Mouse (Mus musculus) megakaryocyte, embryonic 14.5 days (primary cell): ENCODE measurements around the gene Slamf7. TPM values are rescaled to one million over a fixed set of nuclear protein-coding genes. Genes with fewer than 3 reads are reported as not detected.

Experiments
- H3K27me3 ChIP-seq: replicated peaks from 2 replicates; pipeline ENCODE3; 2012; ENCODE audit warnings: inconsistent platforms
- H3K36me3 ChIP-seq: replicated peaks from 2 replicates; pipeline ENCODE3; 2012; ENCODE audit warnings: low read length, inconsistent platforms, mixed read lengths
- H3K4me1 ChIP-seq: 2 replicates; pipeline ENCODE4 v1.6.1; 2012; ENCODE audit warnings: inconsistent platforms
- H3K4me3 ChIP-seq: replicated peaks from 2 replicates; pipeline ENCODE3; 2012; ENCODE audit warnings: moderate library complexity, mild to moderate bottlenecking, inconsistent platforms
- H3K9me3 ChIP-seq: 2 replicates; pipeline ENCODE4 v1.6.1; 2012; ENCODE audit warnings: inconsistent platforms
- FLI1 ChIP-seq: IDR thresholded peaks from 2 replicates; pipeline ENCODE4 v1.6.1; 2012; ENCODE audit warnings: low read length, inconsistent platforms, mixed read lengths
- GATA1 ChIP-seq: IDR thresholded peaks from 3 replicates; pipeline ENCODE4 v1.6.1; 2012; ENCODE audit warnings: mixed read lengths, low read length, inconsistent platforms, borderline replicate concordance
- polyA plus RNA-seq: library from polyadenylated mRNA; stranded (reverse); fragments of >175 nt; gene quantifications from 2 replicates; pipeline ENCODE4 v1.2.3, GENCODE M21; 2012; ENCODE audit warnings: low replicate concordance; ENCODE audit not compliant: insufficient read depth

Slamf7 gene
- polyA plus RNA-seq, 1 experiment: 0.31 TPM

- TF ChIP-seq GATA1 (no peak), FLI1 (no peak)
- Histone ChIP-seq H3K4me1 (peaks cover 12% of the 10 kb centered on the region; the same call in 1 of the 2 replicates), H3K4me3 (no peak overlapping the region), H3K9me3 (peaks cover 22% of the 10 kb centered on the region), H3K27me3 (no peaks in the 10 kb centered on the region), H3K36me3 (peaks cover 16% of the 10 kb centered on the region)
These were observed 14.3 kb upstream of the Slamf7 start for GRCm38 (mm10) chr1:171667160-171667559.

GRCm38 (mm10) chr1:171666350-171666749 is 13.5 kb upstream of the Slamf7 start:
- H3K4me1 ChIP-seq: peaks cover 18% of the 10 kb centered on the region
- TF ChIP-seq FLI1: no peak
- no peak for TF ChIP-seq GATA1
- no peaks in the 10 kb centered on the region for H3K27me3 ChIP-seq
- H3K4me3 ChIP-seq: no peak overlapping the region
- peaks cover 16% of the 10 kb centered on the region for H3K36me3 ChIP-seq
- peaks cover 22% of the 10 kb centered on the region for H3K9me3 ChIP-seq

GRCm38 (mm10) chr1:171663757-171664156 is 10.9 kb upstream of the Slamf7 start:
- peaks cover 24% of the 10 kb centered on the region for H3K4me1 ChIP-seq
- peaks cover 12% of the 10 kb centered on the region for H3K36me3 ChIP-seq
- no peak overlapping the region for H3K4me3 ChIP-seq
- TF ChIP-seq GATA1 (no peak), FLI1 (no peak)
- peaks cover 16% of the 10 kb centered on the region for H3K9me3 ChIP-seq
- no peaks in the 10 kb centered on the region for H3K27me3 ChIP-seq

- Histone ChIP-seq H3K36me3 (peaks cover 3% of the 10 kb centered on the region), H3K4me1 (peaks cover 20% of the 10 kb centered on the region), H3K9me3 (peaks cover 3% of the 10 kb centered on the region), H3K4me3 (no peak overlapping the region), H3K27me3 (no peaks in the 10 kb centered on the region)
- no peak for TF ChIP-seq FLI1
- TF ChIP-seq GATA1: no peak
These were observed 8.6 kb upstream of the Slamf7 start for GRCm38 (mm10) chr1:171661482-171661881.

- no peak for TF ChIP-seq GATA1
- no peak for TF ChIP-seq FLI1
- Histone ChIP-seq H3K9me3 (no peaks in the 10 kb centered on the region), H3K4me3 (no peak overlapping the region), H3K27me3 (no peaks in the 10 kb centered on the region), H3K36me3 (no peaks in the 10 kb centered on the region), H3K4me1 (peaks cover 15% of the 10 kb centered on the region)
These were observed 7.6 kb upstream of the Slamf7 start for GRCm38 (mm10) chr1:171660423-171660822.

- H3K4me1 ChIP-seq: peaks cover 14% of the 10 kb centered on the region
- TF ChIP-seq GATA1: no peak
- no peak for TF ChIP-seq FLI1
- H3K9me3 ChIP-seq: no peaks in the 10 kb centered on the region
- no peak overlapping the region for H3K4me3 ChIP-seq
- H3K36me3 ChIP-seq: no peaks in the 10 kb centered on the region
- peaks cover 3% of the 10 kb centered on the region for H3K27me3 ChIP-seq
These were observed 5.7 kb upstream of the Slamf7 start for GRCm38 (mm10) chr1:171658561-171658991.

- H3K9me3 ChIP-seq: 0 out of 2 replicates have a peak, but pooled peaks cover 3% of the 10 kb centered on the region
- peak overlapping the region; percentile 30 for H3K4me3 ChIP-seq
- H3K4me1 ChIP-seq: peaks cover under 1% of the 10 kb centered on the region
- H3K36me3 ChIP-seq: no peaks in the 10 kb centered on the region
- TF ChIP-seq FLI1 (no peak), GATA1 (no peak)
- peaks cover 7% of the 10 kb centered on the region for H3K27me3 ChIP-seq
These were observed 4.0 kb downstream of the Slamf7 start for GRCm38 (mm10) chr1:171648840-171649239.

GRCm38 (mm10) chr1:171647716-171648115 is 5.1 kb downstream of the Slamf7 start:
- TF ChIP-seq GATA1: no peak
- no peak for TF ChIP-seq FLI1
- peaks cover 6% of the 10 kb centered on the region for H3K4me1 ChIP-seq
- no peak overlapping the region for H3K4me3 ChIP-seq

GRCm38 (mm10) chr1:171646429-171646940 is 6.3 kb downstream of the Slamf7 start:
- H3K4me1 ChIP-seq: peaks cover 16% of the 10 kb centered on the region

More at GRCm38 (mm10) chr1:171647716-171648115, 5.1 kb downstream of the Slamf7 start:
- Histone ChIP-seq H3K9me3 (0 out of 2 replicates have a peak, but pooled peaks cover 2% of the 10 kb centered on the region), H3K27me3 (peaks cover 6% of the 10 kb centered on the region), H3K36me3 (no peaks in the 10 kb centered on the region)

GRCm38 (mm10) chr1:171643612-171644011 is 9.2 kb downstream of the Slamf7 start:
- H3K36me3 ChIP-seq: no peaks in the 10 kb centered on the region
- TF ChIP-seq GATA1 (no peak), FLI1 (no peak)
- no peaks in the 10 kb centered on the region for H3K9me3 ChIP-seq
- H3K4me1 ChIP-seq: peaks cover 30% of the 10 kb centered on the region
- H3K27me3 ChIP-seq: peaks cover 4% of the 10 kb centered on the region
- H3K4me3 ChIP-seq: peak overlapping the region; percentile 59

More at GRCm38 (mm10) chr1:171646429-171646940, 6.3 kb downstream of the Slamf7 start:
- Histone ChIP-seq H3K36me3 (no peaks in the 10 kb centered on the region), H3K27me3 (peaks cover 5% of the 10 kb centered on the region), H3K4me3 (peak overlapping the region; percentile 60), H3K9me3 (no peaks in the 10 kb centered on the region)
- TF ChIP-seq FLI1 (no peak), GATA1 (no peak)
